Mouse (Mus musculus) ES-Bruce4 (cell line): Measurements from ENCODE around the gene Clec3b.

Experiments
- CTCF ChIP-seq: IDR thresholded peaks from one replicate; pipeline ENCODE4 v1.8.1; 2011; ENCODE audit warnings: low read depth, low read length
- EP300 ChIP-seq: IDR thresholded peaks from 2 replicates; pipeline ENCODE4 v1.6.1; 2011; ENCODE audit warnings: low read depth, low read length; ENCODE audit not compliant: insufficient read depth
- POLR2A ChIP-seq: IDR thresholded peaks from one replicate; pipeline ENCODE4 v1.8.1; 2011; ENCODE audit warnings: low read length; ENCODE audit not compliant: insufficient read depth

DNA sequence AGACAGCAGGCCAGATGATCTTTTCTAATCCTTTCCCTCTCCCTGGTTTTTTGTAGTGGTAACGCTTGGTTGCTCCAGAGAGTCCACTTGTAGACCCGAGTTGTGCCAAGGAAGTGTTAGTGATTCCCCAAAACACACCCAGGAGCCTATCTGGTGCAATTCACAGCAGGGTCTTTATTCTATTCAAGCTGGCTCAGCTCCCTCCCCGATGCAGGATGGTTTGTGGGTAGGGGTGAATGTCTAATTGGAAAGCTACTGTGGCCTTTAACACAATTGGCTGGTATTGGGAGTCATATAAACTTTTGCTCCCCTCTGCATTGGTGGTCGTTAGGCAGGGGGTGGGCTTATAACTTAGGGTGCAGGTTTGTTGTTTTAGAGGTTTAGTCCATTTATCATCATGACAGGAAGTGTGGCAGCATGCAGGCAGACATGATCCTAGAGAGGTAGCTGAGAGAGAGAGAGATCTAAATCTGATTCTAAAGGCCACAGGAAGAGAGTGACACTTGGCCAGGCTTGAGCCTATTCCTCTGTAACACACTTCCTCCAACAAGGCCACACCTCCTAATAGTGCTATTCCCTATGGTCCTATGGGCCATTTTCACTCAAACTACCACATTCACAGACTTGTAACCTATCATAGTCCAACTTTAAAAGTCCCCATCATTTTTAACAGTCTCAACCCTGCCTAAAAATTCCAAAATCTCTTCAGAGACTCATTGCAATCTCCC is 10.7 kb upstream of the Clec3b start:
- TF ChIP-seq CTCF (no peak), POLR2A (no peak), EP300 (no peak)
